Mouse (Mus musculus) ES-CJ7 (cell line): ENCODE measurements around the gene Foxa2.

ENCODE experiments used
- DNase-seq: peaks from one replicate; pipeline ENCODE4 v3.0.0; 2011; ENCODE audit warnings: low read depth, low spot score

Foxa2 gene

GRCm38 (mm10) chr2:148039351-148040235, 7.2 kb downstream of the Foxa2 start:
- DNase-seq = peak; percentile 58

GRCm38 (mm10) chr2:148038366-148039310, 8.1 kb downstream of the Foxa2 start:
- peak; percentile 42 for DNase-seq

GRCm38 (mm10) chr2:148036611-148037160, 10.1 kb downstream of the Foxa2 start:
- peak; percentile 46 for DNase-seq

- no peak for DNase-seq
Measured at GRCm38 (mm10) chr2:148030991-148031675, 15.6 kb downstream of the Foxa2 start.

GRCm38 (mm10) chr2:148030613-148030935, 16.2 kb downstream of the Foxa2 start:
- DNase-seq = no peak

- peak; percentile 27 for DNase-seq
Measured at GRCm38 (mm10) chr2:148029751-148030612, 16.8 kb downstream of the Foxa2 start.

- DNase-seq = no peak
Measured at GRCm38 (mm10) chr2:148029050-148029608, 17.6 kb downstream of the Foxa2 start.

GRCm38 (mm10) chr2:148026366-148026765, 20.4 kb downstream of the Foxa2 start:
- DNase-seq = no peak

GRCm38 (mm10) chr2:148025481-148025880, 21.3 kb downstream of the Foxa2 start:
- no peak for DNase-seq

GRCm38 (mm10) chr2:148024268-148024935, 22.4 kb downstream of the Foxa2 start:
- DNase-seq = no peak

GRCm38 (mm10) chr2:148023340-148023806, 23.4 kb downstream of the Foxa2 start:
- no peak for DNase-seq

- DNase-seq = no peak
Measured at GRCm38 (mm10) chr2:148021919-148022570, 24.7 kb downstream of the Foxa2 start.

- no peak for DNase-seq
Measured at GRCm38 (mm10) chr2:148021016-148021415, 25.8 kb downstream of the Foxa2 start.

GRCm38 (mm10) chr2:148020125-148020524, 26.6 kb downstream of the Foxa2 start:
- no peak for DNase-seq

GRCm38 (mm10) chr2:148017782-148018690, 28.7 kb downstream of the Foxa2 start:
- no peak for DNase-seq

- DNase-seq = no peak
Measured at GRCm38 (mm10) chr2:148013382-148013781, 33.4 kb downstream of the Foxa2 start.

GRCm38 (mm10) chr2:148009049-148009448, 37.7 kb downstream of the Foxa2 start:
- peak; percentile 21 for DNase-seq
